In genomic region chr17:23771284-23772218, GRCm38 (mm10) we compare ENCODE assay signal across 8 mouse cellular contexts. TPM values are rescaled to one million over a fixed set of nuclear protein-coding genes. Genes with fewer than 3 reads are reported as not detected.
A peak's percentile ranks its signal among the peaks of the same experiment; 100 is the strongest.
DNase-seq lines count a peak whose midpoint lies in the region; ATAC-seq lines count a peak whose summit lies in the region.

Flywch1 (minus strand) TSS chr17:23771602.

- no peaks in the 10 kb centered on the region for H3K36me3 ChIP-seq in intestine, embryonic 14.5 days (ENCODE audit: control insufficient read depth, insufficient read depth, low read length)

- peak; percentile 99 for ATAC-seq in intestine, embryonic 14.5 days (replicated peaks; ENCODE audit: low FRiP score, low TSS enrichment, low read depth)

- intact Hi-C loops in left cerebral cortex, postnatal 14 days (cut with DNase I), result loop anchor here (2.0 to 10.0 kb wide), 3 partner anchors 31 to 193 kb away; partner anchors contain the start of genes Prss32 and Prss41

- H3K4me3 ChIP-seq in intestine, embryonic 14.5 days (ENCODE audit: low read depth, low read length), result peak within 1 kb of the TSS; percentile 90

- 0 out of 2 replicates have a peak within 1 kb of the TSS, but pooled peaks have one; percentile 12 for H3K27ac ChIP-seq in intestine, embryonic 14.5 days (ENCODE audit: low read depth)

- peak within 1 kb of the TSS; percentile 93 for H3K9ac ChIP-seq in intestine, embryonic 14.5 days (ENCODE audit: low read length)

- peak; percentile 96 for DNase-seq in adrenal gland, adult 18-20 months (ENCODE audit: low spot score in 2 of 2)
- DNase-seq in embryo, embryonic 11 days, result peak; percentile 99
- peak; percentile 97 for DNase-seq in gastrocnemius, postnatal 25 days
- peak; percentile 100 for DNase-seq in intestine, embryonic 14.5 days (ENCODE audit: low spot score)
- peak; percentile 99 for DNase-seq in left cerebral cortex, postnatal 14 days (ENCODE audit: low spot score in 2 of 2)
- DNase-seq in mesoderm, embryonic 11.5 days (ENCODE audit: low read depth, low spot score), result peak; percentile 99
- DNase-seq in right cerebral cortex, postnatal 36 days (ENCODE audit: low spot score in 2 of 2), result peak; percentile 99
- peak; percentile 98 for DNase-seq in yolk sac, embryonic 10.5 days (ENCODE audit: low spot score)

- 4% methylated on average over 50 of the region's 58 CpGs for WGBS in intestine, embryonic 14.5 days

- 0 out of 2 replicates have a peak, but pooled peaks cover 7% of the 10 kb centered on the region for H3K4me1 ChIP-seq in intestine, embryonic 14.5 days (replicated peaks; ENCODE audit: control insufficient read depth, insufficient read depth, low read length)

- H3K9me3 ChIP-seq in intestine, embryonic 14.5 days (ENCODE audit: control insufficient read depth, low read length), result no peaks in the 10 kb centered on the region

- H3K4me2 ChIP-seq in intestine, embryonic 14.5 days (ENCODE audit: low read length), result peak within 1 kb of the TSS; percentile 77

- no peaks in the 10 kb centered on the region for H3K27me3 ChIP-seq in intestine, embryonic 14.5 days (replicated peaks; ENCODE audit: control insufficient read depth, insufficient read depth, low read length)

RNA-seq across cellular contexts. Expression of gene Flywch1, which starts in this region (rescaled TPM):
- 10 to 100 TPM; 72.5 to 89.3 TPM for total RNA-seq in adrenal gland, adult 18-20 months (2021)
- 10 to 100 TPM; 33.5 to 34.0 TPM for total RNA-seq in gastrocnemius, postnatal 25 days (2021)
- 58.6 and 69.4 TPM in 2 replicates for polyA plus RNA-seq in intestine, embryonic 14.5 days (2014; fragmentation: Nextera tagmentation; extraction: Ambion mirVana)
- 100 to 1,000 TPM; 173 to 185 TPM for total RNA-seq in left cerebral cortex, postnatal 14 days (2021)

Comparison
In these comparisons a context has a peak if more than half of its experiments do, and no peak if none do; other contexts are left out.
1. Peak in every context shown above with its lines: DNase-seq, ATAC-seq, H3K4me3 ChIP-seq and H3K27ac ChIP-seq.